Mouse (Mus musculus) erythroblast, embryonic 14.5 days (primary cell): ENCODE measurements around the gene Gm37240. TPM values are rescaled to one million over a fixed set of nuclear protein-coding genes. Genes with fewer than 3 reads are reported as not detected.

Experiments
- H3K27me3 ChIP-seq: 2 replicates; pipeline ENCODE4 v1.6.1; 2012; ENCODE audit warnings: inconsistent platforms; ENCODE audit not compliant: control insufficient read depth
- H3K36me3 ChIP-seq: 2 replicates; pipeline ENCODE4 v1.6.1; 2012; ENCODE audit warnings: mild to moderate bottlenecking, inconsistent platforms; ENCODE audit not compliant: control insufficient read depth
- H3K4me1 ChIP-seq: 2 replicates; pipeline ENCODE4 v1.6.1; 2012; ENCODE audit warnings: inconsistent platforms; ENCODE audit not compliant: control insufficient read depth
- H3K4me3 ChIP-seq: replicated peaks from 2 replicates; pipeline ENCODE3; 2012; ENCODE audit warnings: moderate library complexity, mild to moderate bottlenecking, inconsistent platforms
- H3K9me3 ChIP-seq: 2 replicates; pipeline ENCODE4 v1.6.1; 2012; ENCODE audit warnings: low read length, inconsistent platforms, mixed read lengths; ENCODE audit not compliant: control insufficient read depth
- GATA1 ChIP-seq: IDR thresholded peaks from 2 replicates; pipeline ENCODE4 v1.6.1; 2012; ENCODE audit warnings: low read length, inconsistent platforms, mixed read lengths
- TAL1 ChIP-seq: IDR thresholded peaks from 3 replicates; pipeline ENCODE4 v1.6.1; 2012; ENCODE audit warnings: low read length, inconsistent platforms, mixed read lengths
- polyA plus RNA-seq: library from polyadenylated mRNA; stranded (reverse); fragments of >175 nt; gene quantifications from 2 replicates; pipeline ENCODE4 v1.2.3, GENCODE M21; 2012

Gm37240 gene
- polyA plus RNA-seq, 1 experiment = not detected

DNA sequence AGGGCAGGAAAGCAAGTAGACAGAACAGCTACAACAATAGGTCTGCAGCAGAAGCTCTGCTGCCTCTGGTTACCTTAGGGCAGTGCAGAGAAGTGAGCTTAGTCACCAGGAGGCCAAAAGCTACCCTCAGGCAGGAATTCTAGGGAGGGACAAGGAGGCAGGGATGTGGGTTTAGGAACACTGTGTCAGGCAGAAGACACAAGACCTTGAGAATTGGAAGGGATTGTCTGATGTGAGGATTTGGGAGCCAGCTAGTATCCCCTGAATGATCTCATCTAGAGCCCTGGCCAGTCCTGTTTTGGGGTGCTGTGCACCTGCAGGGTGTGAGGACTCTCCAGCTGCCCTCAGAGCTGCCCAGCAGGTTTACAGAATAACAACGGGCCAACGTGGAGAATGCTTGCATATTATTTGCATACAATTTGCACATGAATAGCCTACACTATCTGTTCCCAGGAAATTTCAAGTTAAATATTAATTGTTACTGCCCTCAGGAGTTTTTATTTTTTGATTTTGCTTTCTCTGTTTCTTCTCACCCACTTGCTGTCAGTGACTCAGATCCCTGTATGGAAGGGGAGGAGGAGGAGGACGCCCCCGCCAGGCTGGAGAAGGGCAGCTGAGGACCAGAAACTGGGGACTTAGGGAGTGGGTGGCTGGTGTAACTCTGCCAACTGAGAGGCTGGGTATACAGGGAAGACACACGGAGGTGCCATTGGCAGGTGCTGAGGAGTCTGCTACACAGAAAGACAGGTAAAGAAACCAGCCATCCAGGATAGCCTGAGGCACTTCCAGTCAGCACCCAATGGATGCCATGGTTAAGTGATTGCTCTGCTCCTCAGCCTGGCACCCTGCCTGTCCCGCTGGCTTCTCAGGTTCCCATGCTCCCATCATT is 862.3 kb downstream of the Gm37240 start:
- Histone ChIP-seq H3K4me1 (no peaks in the 10 kb centered on the region), H3K4me3 (no peak overlapping the region), H3K36me3 (no peaks in the 10 kb centered on the region), H3K9me3 (no peaks in the 10 kb centered on the region), H3K27me3 (no peaks in the 10 kb centered on the region)
- no peak for TF ChIP-seq TAL1
- TF ChIP-seq GATA1 = no peak

DNA sequence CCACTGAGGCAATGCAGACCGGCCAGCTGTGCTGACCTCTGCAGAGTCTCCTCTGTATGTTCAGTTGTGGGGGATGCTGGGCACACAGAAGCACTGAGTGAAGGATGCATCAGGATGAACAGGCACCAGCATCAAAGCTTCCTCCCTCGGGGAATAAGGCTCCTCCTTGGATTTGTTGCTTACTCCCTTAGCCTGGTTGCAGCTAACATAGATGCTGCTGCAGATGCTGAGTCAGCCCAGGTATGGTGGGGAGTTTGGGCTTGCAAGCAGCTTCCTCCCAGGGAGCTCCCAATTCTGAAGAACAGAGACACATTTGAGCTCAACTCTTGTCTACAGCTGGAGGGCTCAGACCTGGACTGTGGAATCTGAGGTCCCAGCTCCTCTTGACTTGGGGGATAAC is 863.1 kb downstream of the Gm37240 start:
- no peaks in the 10 kb centered on the region for H3K4me1 ChIP-seq
- no peak overlapping the region for H3K4me3 ChIP-seq
- H3K9me3 ChIP-seq = no peaks in the 10 kb centered on the region
- H3K36me3 ChIP-seq = no peaks in the 10 kb centered on the region
- no peaks in the 10 kb centered on the region for H3K27me3 ChIP-seq
- no peak for TF ChIP-seq TAL1
- no peak for TF ChIP-seq GATA1

DNA sequence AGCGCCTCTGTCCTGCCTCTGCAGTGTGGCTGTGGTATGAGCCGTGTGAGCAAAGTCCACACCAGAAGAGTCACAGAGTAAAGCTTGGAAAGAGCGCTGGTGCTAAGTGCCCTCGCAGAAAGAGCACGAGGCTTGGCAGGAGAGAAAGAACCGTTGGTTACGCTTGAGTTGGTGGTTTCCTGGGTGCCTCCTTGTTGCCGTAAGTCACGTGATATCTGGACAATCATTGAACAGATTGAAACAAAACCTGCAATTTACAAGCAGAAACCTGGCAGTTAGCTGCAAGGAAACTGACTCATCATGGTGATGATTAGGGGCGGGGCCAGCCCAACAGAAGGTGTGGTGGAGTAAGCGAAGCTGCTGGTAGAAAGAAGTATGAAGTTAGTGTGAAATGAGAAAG is 864.5 kb downstream of the Gm37240 start:
- H3K4me1 ChIP-seq = no peaks in the 10 kb centered on the region
- H3K4me3 ChIP-seq = no peak overlapping the region
- H3K27me3 ChIP-seq = no peaks in the 10 kb centered on the region
- H3K36me3 ChIP-seq = no peaks in the 10 kb centered on the region
- TF ChIP-seq TAL1 (no peak), GATA1 (no peak)
- no peaks in the 10 kb centered on the region for H3K9me3 ChIP-seq

DNA sequence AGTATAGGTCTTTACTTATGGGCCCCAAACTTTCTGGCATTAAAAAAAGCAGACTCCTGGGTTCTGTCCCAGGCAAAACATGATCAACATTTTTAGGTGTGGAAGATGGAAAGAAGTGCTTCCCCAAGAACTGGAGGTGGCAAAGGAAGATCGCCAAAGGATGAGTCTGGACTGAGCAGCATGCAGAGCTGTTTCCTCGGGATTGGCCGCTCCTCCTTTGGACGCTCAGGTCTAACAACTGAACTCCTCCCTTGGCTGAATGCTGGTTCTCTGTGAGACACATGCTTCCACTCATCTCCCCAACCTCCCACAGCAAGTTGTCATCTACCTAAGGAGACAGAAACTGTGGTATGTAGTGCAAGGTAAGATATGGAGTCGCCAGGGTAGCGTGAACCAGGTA is 865.5 kb downstream of the Gm37240 start:
- H3K36me3 ChIP-seq = no peaks in the 10 kb centered on the region
- H3K4me3 ChIP-seq = no peak overlapping the region
- H3K4me1 ChIP-seq = no peaks in the 10 kb centered on the region
- no peak for TF ChIP-seq TAL1
- TF ChIP-seq GATA1 = no peak
- no peaks in the 10 kb centered on the region for H3K9me3 ChIP-seq
- H3K27me3 ChIP-seq = no peaks in the 10 kb centered on the region

DNA sequence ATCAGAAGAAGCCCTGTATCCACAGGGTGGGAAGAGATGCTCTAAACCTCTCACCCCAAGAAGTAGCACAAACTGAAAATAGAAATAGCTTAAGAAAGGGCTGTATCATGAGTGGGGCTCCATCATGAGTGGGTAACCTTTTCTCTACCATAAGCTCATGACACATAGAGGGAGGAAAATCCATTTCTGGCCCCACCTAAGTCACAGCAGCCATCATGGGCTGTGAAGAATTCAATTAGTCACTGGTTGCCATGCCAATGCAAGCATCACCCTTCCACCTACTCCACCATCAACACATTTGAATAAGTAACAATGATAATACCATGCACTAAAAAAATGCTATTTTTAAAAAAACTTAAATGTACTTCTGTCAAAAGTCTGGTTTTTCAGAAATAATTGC is 867.2 kb downstream of the Gm37240 start:
- Histone ChIP-seq H3K4me1 (no peaks in the 10 kb centered on the region), H3K36me3 (no peaks in the 10 kb centered on the region), H3K27me3 (no peaks in the 10 kb centered on the region), H3K9me3 (no peaks in the 10 kb centered on the region), H3K4me3 (no peak overlapping the region)
- no peak for TF ChIP-seq TAL1
- TF ChIP-seq GATA1 = no peak

DNA sequence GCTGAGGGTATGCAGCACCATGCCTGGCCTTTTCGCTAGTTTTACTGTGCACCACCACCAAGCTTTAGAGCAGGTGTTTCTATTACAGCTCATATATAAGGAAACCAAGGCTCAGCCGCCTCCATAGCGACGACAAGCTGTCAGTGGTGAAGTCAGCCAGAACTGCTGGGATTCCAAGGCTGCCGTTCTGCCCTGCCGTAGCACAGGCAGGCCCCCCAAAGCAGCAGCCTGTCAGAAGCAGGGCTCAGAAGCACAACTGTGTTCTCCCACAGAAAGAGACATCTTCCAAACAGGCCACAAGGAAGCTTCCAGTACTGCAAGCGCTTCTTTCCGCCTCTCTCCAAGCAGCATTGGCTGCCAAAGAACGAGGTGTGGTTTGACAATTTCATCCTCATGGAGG is 871.7 kb downstream of the Gm37240 start:
- Histone ChIP-seq H3K9me3 (no peaks in the 10 kb centered on the region), H3K36me3 (no peaks in the 10 kb centered on the region), H3K27me3 (no peaks in the 10 kb centered on the region), H3K4me3 (no peak overlapping the region), H3K4me1 (no peaks in the 10 kb centered on the region)
- TF ChIP-seq GATA1 (no peak), TAL1 (no peak)

DNA sequence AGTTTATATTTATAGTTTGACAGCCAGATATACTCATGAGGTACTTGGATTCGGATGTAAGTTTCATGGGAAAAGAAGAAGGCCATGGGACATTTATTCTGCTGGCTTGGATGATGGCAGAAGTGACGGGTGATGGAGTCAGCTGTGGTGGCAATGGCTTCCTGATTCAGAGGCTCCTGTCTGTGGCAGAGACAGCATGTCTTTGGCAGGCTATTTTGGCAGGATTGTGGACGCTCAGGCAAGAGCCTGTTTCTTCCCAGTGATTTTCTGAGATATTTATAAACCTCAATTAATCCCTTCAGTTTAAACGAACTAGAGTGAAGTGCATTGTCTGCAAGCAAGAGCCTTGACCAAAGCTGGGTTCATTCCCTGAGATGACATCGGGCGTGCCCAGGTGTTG is 874.4 kb downstream of the Gm37240 start:
- TF ChIP-seq GATA1 (no peak), TAL1 (no peak)
- Histone ChIP-seq H3K27me3 (no peaks in the 10 kb centered on the region), H3K9me3 (no peaks in the 10 kb centered on the region), H3K4me3 (no peak overlapping the region), H3K36me3 (no peaks in the 10 kb centered on the region), H3K4me1 (no peaks in the 10 kb centered on the region)

DNA sequence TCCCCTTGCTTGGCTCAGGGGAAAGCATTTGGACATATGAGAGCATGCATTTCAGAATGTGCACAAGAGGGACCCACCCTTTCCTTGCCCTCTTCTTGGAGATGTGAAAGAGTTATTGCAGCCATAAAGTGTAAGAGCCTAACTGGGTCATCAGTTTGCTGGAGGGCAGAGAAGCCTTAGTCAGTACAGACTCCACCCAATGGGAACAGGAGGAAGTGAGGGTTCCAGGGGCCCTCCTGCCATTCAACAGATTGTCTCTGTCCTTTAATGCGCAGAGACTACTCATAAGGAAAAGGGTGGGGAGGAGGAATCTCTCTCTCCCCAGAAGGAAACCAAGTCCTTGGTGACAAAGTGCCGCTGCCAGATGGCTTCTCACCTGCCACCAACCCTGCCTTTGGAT is 882.1 kb downstream of the Gm37240 start:
- Histone ChIP-seq H3K9me3 (no peaks in the 10 kb centered on the region), H3K4me1 (no peaks in the 10 kb centered on the region), H3K27me3 (no peaks in the 10 kb centered on the region), H3K36me3 (no peaks in the 10 kb centered on the region), H3K4me3 (no peak overlapping the region)
- TF ChIP-seq TAL1 (no peak), GATA1 (no peak)

DNA sequence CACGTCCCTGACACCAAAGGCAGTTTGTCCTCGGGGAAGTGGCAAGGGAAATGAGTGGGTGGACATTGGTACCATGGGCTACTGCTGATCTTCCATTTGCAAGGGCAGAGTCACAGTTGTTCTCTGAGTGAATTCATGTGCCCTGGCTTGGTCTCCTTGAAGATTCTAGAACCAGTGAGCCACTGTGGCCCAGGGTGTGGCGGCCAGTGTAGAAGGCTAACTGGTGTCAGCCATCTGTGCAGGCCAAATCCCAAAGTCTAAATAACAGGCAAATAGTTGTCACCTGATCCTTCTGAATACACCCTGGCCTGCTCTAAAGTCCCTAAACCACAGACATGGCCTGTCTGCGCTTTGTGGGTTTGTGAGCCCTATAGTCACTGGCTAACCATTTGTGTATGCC is 898.4 kb downstream of the Gm37240 start:
- Histone ChIP-seq H3K9me3 (no peaks in the 10 kb centered on the region), H3K36me3 (no peaks in the 10 kb centered on the region), H3K4me1 (no peaks in the 10 kb centered on the region), H3K27me3 (no peaks in the 10 kb centered on the region), H3K4me3 (no peak overlapping the region)
- TF ChIP-seq TAL1 (no peak), GATA1 (no peak)
